Mouse (Mus musculus): ENCODE results near the gene Foxj1. TPM values are rescaled to one million over a fixed set of nuclear protein-coding genes. Genes with fewer than 3 reads are reported as not detected.

Foxj1 gene
- total RNA-seq, 2 experiments from 2014 or later, result not detected

Other genes with a start within 250 kb of the Foxj1 start
- 89.9 and 100 TPM in 2 replicates for gene Wbp2, start 248.4 kb downstream of the Foxj1 start, total RNA-seq (2015)
- 39.5 and 49.8 TPM in 2 replicates for gene Wbp2, start 248.4 kb downstream of the Foxj1 start, total RNA-seq (2017)
- gene Trim47, start 208.2 kb downstream of the Foxj1 start, total RNA-seq (2015), result 0.47 TPM in 1 of 2 replicates, not detected in the other
- 0.07 TPM in 1 of 2 replicates, not detected in the other for gene Trim47, start 208.2 kb downstream of the Foxj1 start, total RNA-seq (2017)
- 15.8 and 15.9 TPM in 2 replicates for gene Trim65, start 204.3 kb downstream of the Foxj1 start, total RNA-seq (2015)
- gene Trim65, start 204.3 kb downstream of the Foxj1 start, total RNA-seq (2017), result 7.9 and 10.7 TPM in 2 replicates
- gene Mrpl38, start 196.5 kb downstream of the Foxj1 start, total RNA-seq (2015), result 14.6 and 17.3 TPM in 2 replicates
- gene Mrpl38, start 196.5 kb downstream of the Foxj1 start, total RNA-seq (2017), result 6.9 and 10.0 TPM in 2 replicates
- 2.9 and 5.9 TPM in 2 replicates for gene Fbf1, start 167.2 kb downstream of the Foxj1 start, total RNA-seq (2015)
- 5.7 and 6.3 TPM in 2 replicates for gene Fbf1, start 167.2 kb downstream of the Foxj1 start, total RNA-seq (2017)
- 58.5 and 63.9 TPM in 2 replicates for gene Ten1, start 136.5 kb downstream of the Foxj1 start, total RNA-seq (2015)
- gene Ten1, start 136.5 kb downstream of the Foxj1 start, total RNA-seq (2017), result 21.4 and 27.2 TPM in 2 replicates
- gene Acox1, start 136.4 kb downstream of the Foxj1 start, total RNA-seq (2015), result 15.1 and 18.3 TPM in 2 replicates
- gene Acox1, start 136.4 kb downstream of the Foxj1 start, total RNA-seq (2017), result 18.6 and 19.7 TPM in 2 replicates
- 0.11 TPM in 1 of 2 replicates, not detected in the other for gene Evpl, start 97.3 kb downstream of the Foxj1 start, total RNA-seq (2015)
- 0.24 and 0.37 TPM in 2 replicates for gene Evpl, start 97.3 kb downstream of the Foxj1 start, total RNA-seq (2017)
- gene Srp68, start 61.2 kb downstream of the Foxj1 start, total RNA-seq (2015), result 17.4 and 21.0 TPM in 2 replicates
- 17.8 and 19.3 TPM in 2 replicates for gene Srp68, start 61.2 kb downstream of the Foxj1 start, total RNA-seq (2017)
- gene Galr2, start 54.5 kb downstream of the Foxj1 start, total RNA-seq (2015), result not detected in 2 replicates
- 0.07 TPM in 1 of 2 replicates, not detected in the other for gene Galr2, start 54.5 kb downstream of the Foxj1 start, total RNA-seq (2017)
- gene Exoc7, start 28.2 kb downstream of the Foxj1 start, total RNA-seq (2015), result 29.2 and 34.8 TPM in 2 replicates
- gene Exoc7, start 28.2 kb downstream of the Foxj1 start, total RNA-seq (2017), result 20.3 and 27.3 TPM in 2 replicates
- gene Rnf157, start 77.6 kb upstream of the Foxj1 start, total RNA-seq (2015), result 6.2 and 7.0 TPM in 2 replicates
- 5.7 and 7.1 TPM in 2 replicates for gene Rnf157, start 77.6 kb upstream of the Foxj1 start, total RNA-seq (2017)
- gene Ubald2, start 98.7 kb upstream of the Foxj1 start, total RNA-seq (2015), result 94.1 and 112 TPM in 2 replicates
- gene Ubald2, start 98.7 kb upstream of the Foxj1 start, total RNA-seq (2017), result 58.4 and 64.0 TPM in 2 replicates
- not detected in 2 replicates for gene Qrich2, start 130.8 kb upstream of the Foxj1 start, total RNA-seq (2015)
- 0.18 and 0.65 TPM in 2 replicates for gene Qrich2, start 130.8 kb upstream of the Foxj1 start, total RNA-seq (2017)
- gene Prpsap1, start 158.8 kb upstream of the Foxj1 start, total RNA-seq (2015), result 28.6 and 32.6 TPM in 2 replicates
- gene Prpsap1, start 158.8 kb upstream of the Foxj1 start, total RNA-seq (2017), result 19.2 and 34.6 TPM in 2 replicates
- 0.60 and 2.2 TPM in 2 replicates for gene Sphk1, start 195.5 kb upstream of the Foxj1 start, total RNA-seq (2015)
- 1.7 and 2.1 TPM in 2 replicates for gene Sphk1, start 195.5 kb upstream of the Foxj1 start, total RNA-seq (2017)
- gene Ube2o, start 246.0 kb upstream of the Foxj1 start, total RNA-seq (2015), result 2.9 and 6.6 TPM in 2 replicates
- 4.8 and 7.7 TPM in 2 replicates for gene Ube2o, start 246.0 kb upstream of the Foxj1 start, total RNA-seq (2017)